29 mouse cellular contexts compared by ENCODE assay signal in the genomic region with DNA sequence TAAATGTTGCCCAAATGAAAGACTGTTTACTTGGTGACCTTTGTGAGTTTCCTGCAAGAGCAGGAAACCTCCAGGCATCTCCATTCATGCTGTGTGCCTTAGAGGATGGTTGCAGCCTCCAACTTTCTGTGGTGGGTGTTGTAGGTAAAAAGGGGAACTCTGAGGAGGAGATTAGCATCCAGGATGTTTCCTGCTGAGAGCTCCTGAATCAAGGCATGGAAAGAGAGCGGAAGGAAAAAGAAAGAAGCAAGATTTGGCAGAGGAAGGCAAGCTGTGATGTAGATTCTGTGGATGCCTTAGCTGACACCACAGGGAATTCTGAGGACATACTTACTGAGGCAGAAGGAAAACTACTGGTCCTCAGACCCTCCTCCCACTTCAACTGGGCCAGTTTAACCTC.
"Had no signal": no experiment of that assay in that cellular context is flagged by ENCODE, and none has a peak within 500 bp of the region (broad histone marks: within the 10 kb centered on the region; RNA-seq: fewer than 3 reads in every experiment).

No protein-coding gene starts in this region.

- H3K4me2 ChIP-seq: heart, embryonic 11.5 days; heart, embryonic 13.5 days; heart, embryonic 15.5 days; hindbrain, embryonic 13.5 days; hindbrain, embryonic 15.5 days; kidney, embryonic 15.5 days; limb, embryonic 12.5 days; liver, embryonic 11.5 days; liver, embryonic 13.5 days; liver, embryonic 15.5 days had no signal

- H3K4me3 ChIP-seq: heart, adult 2 months; heart, embryonic 13.5 days; heart, embryonic 15.5 days; hindbrain, embryonic 13.5 days; hindbrain, embryonic 15.5 days; kidney, embryonic 15.5 days; left cerebral cortex, adult 2 months; limb, embryonic 10.5 days; limb, embryonic 12.5 days; liver, embryonic 13.5 days; liver, embryonic 15.5 days had no signal

- H3K27me3 ChIP-seq: heart, embryonic 13.5 days; heart, embryonic 15.5 days; hindbrain, embryonic 13.5 days; hindbrain, embryonic 15.5 days; kidney, embryonic 15.5 days; limb, embryonic 12.5 days; liver, embryonic 13.5 days; liver, embryonic 15.5 days had no signal

- H3K36me3 ChIP-seq: heart, embryonic 13.5 days; heart, embryonic 15.5 days; hindbrain, embryonic 13.5 days; hindbrain, embryonic 15.5 days; kidney, embryonic 15.5 days; limb, embryonic 10.5 days; limb, embryonic 12.5 days; liver, embryonic 13.5 days; liver, embryonic 15.5 days had no signal

- H3K9me3 ChIP-seq: heart, embryonic 13.5 days; heart, embryonic 15.5 days; hindbrain, embryonic 13.5 days; hindbrain, embryonic 15.5 days; kidney, embryonic 15.5 days; limb, embryonic 10.5 days; limb, embryonic 12.5 days; liver, embryonic 13.5 days; liver, embryonic 15.5 days had no signal

- ATAC-seq: hindbrain, postnatal 0 days; intestine, embryonic 16.5 days had no signal

- H3K27ac ChIP-seq: heart, adult 2 months; heart, embryonic 13.5 days; heart, embryonic 15.5 days; hindbrain, embryonic 13.5 days; hindbrain, embryonic 15.5 days; hindbrain, postnatal 0 days; kidney, embryonic 15.5 days; kidney, postnatal 0 days; left cerebral cortex, adult 2 months; limb, embryonic 10.5 days; limb, embryonic 12.5 days; liver, embryonic 13.5 days; liver, embryonic 15.5 days had no signal

- DNase-seq: gastrocnemius, postnatal 10 days; gastrocnemius, postnatal 25 days; heart, adult 11 months; heart, adult 2 months; heart, postnatal 14 days; heart, postnatal 36 days; kidney, adult 11 months; kidney, adult 2 months; kidney, adult 9 months; kidney, postnatal 14 days; kidney, postnatal 36 days; layer of hippocampus, adult 9-11 months; liver; liver, embryonic 13.5 days; lung, adult 18-20 months had no signal

- H3K4me1 ChIP-seq: heart, embryonic 13.5 days; heart, embryonic 15.5 days; hindbrain, embryonic 13.5 days; hindbrain, embryonic 15.5 days; kidney, embryonic 15.5 days; limb, embryonic 10.5 days; limb, embryonic 12.5 days; liver, embryonic 13.5 days; liver, embryonic 15.5 days had no signal

- H3K9ac ChIP-seq: heart, embryonic 13.5 days; heart, embryonic 15.5 days; hindbrain, embryonic 13.5 days; hindbrain, embryonic 15.5 days; kidney, embryonic 15.5 days; limb, embryonic 12.5 days; liver, embryonic 13.5 days; liver, embryonic 15.5 days had no signal
